Mouse (Mus musculus): Measurements from ENCODE around the gene Olfr374.

The Olfr374 gene

GRCm38 (mm10) chr8:72135446-72136301 is 28.8 kb downstream of the Olfr374 start:
- peak; percentile 35 to 47 for DNase-seq (ENCODE audit: low spot score in 2 of 2)

DNA sequence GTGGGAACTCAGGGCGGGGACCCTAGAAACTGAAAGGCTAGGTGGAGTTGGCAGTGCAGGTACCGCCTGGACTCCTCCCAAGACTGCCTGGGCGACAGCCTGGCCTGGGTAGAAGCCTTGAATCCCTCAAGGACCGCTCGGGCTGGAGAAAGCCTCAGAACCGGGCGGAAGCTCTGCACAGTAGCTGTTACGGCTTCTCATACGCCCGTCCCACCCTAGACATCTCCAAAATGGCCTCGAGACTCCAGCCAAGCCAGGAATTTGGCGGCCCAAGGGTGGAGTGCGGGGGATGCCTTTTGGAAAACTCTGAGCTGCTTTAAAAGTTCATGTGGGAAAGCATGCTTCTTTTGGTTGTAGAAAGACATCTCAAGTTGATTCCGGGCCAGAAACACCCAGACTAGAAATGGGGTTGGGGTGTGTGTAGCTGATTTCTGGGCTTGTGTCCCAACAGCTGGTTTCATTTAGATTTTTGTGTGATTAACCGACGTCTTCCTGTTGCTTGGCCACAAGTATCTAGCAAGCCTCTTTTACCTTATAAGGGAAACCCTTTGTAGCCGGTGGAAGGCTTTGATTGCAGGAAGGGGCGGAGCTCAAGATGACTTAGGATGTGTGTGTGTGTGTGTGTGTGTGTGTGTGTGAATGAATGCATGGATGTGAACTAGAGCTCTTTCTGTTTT is 29.6 kb downstream of the Olfr374 start:
- DNase-seq (ENCODE audit: low spot score in 2 of 2): peak; percentile 82 to 84

DNA sequence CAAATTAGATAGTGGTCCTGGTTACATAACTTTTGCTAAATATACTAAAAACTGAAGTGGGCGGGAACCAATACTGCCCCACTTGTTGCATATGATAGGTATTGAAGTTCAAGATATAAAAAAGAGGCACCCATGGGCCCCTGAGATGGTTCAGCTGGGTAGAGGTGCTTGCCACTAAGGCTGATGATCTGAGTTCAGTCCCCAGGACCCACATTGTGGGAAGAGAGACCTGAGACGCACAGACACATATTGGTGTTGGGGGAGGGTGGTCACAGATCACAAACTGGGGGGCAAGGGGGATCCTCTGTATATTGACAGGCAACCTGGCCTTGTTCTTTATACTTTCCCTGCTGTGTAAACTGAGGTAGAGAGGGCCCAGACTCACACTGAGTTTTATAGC is 30.6 kb downstream of the Olfr374 start:
- DNase-seq (ENCODE audit: low spot score in 2 of 2): no peak

DNA sequence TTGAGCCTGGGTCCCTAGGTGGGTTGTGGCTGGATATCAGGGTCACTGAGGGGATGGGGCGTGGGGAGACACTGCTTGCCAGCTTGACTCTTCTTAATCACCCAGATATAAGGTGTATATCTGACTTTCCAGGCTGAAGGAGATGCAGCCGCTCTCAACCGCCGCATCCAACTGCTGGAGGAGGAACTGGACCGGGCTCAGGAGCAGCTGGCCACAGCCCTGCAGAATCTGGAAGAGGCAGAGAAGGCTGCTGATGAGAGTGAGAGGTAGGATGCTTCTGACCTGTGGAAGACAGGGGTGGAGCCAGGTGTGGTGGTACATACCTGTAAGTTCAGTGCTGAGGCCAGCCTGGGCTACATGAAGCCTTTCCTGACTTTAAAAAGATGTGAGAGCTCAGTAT is 31.6 kb downstream of the Olfr374 start:
- no peak for DNase-seq (ENCODE audit: low spot score in 2 of 2)

GRCm38 (mm10) chr8:72143256-72143824 is 36.5 kb downstream of the Olfr374 start:
- DNase-seq (ENCODE audit: low spot score in 2 of 2): no peak

- DNase-seq (ENCODE audit: low spot score in 2 of 2): no peak
Measured at GRCm38 (mm10) chr8:72144345-72144975, 37.6 kb downstream of the Olfr374 start.

DNA sequence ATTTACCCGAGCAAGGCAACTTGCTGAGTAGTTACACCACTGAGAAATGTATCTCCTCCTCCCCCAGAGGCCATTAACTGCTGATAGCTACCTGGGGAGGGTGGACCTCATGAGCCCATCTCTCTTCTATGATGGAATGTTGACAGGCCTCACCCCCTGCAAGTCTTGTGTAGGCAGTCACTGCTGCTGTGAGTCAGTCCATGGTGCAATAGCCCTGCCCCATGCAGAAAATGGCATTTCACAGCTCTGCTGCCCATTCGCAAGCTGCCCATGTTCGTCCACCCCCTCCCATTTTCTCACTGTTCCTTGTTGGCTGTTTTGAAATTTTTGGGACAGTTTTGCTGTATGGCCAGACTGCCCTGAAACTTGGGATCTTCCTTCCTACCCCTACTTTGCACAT is 38.7 kb downstream of the Olfr374 start:
- no peak for DNase-seq (ENCODE audit: low spot score in 2 of 2)

- DNase-seq (ENCODE audit: low spot score in 2 of 2): no peak
Measured at GRCm38 (mm10) chr8:72146056-72146455, 39.2 kb downstream of the Olfr374 start.

DNA sequence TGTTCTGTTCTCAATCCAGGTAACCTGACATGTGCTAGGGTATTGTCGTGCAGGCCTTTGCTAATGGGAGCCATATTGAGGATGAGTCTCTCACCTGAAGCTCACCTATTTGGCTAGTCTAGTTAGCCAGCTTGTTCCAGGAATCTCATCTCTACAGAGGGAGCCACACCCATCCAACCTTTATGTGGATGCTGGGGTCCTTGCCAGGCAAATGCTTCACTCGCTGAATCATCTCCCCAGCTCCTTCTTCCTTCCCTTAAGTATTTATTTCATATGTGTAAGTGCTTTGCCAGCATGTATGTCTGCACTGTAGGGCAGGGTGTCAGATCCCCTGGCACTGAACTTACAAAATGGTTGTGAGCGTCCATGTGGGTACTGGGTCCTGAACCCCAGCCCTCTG is 39.7 kb downstream of the Olfr374 start:
- no peak for DNase-seq (ENCODE audit: low spot score in 2 of 2)

- DNase-seq (ENCODE audit: low spot score in 2 of 2): no peak
Measured at GRCm38 (mm10) chr8:72147266-72147665, 40.4 kb downstream of the Olfr374 start.

- DNase-seq (ENCODE audit: low spot score in 2 of 2): no peak
Measured at GRCm38 (mm10) chr8:72149056-72149455, 42.2 kb downstream of the Olfr374 start.

DNA sequence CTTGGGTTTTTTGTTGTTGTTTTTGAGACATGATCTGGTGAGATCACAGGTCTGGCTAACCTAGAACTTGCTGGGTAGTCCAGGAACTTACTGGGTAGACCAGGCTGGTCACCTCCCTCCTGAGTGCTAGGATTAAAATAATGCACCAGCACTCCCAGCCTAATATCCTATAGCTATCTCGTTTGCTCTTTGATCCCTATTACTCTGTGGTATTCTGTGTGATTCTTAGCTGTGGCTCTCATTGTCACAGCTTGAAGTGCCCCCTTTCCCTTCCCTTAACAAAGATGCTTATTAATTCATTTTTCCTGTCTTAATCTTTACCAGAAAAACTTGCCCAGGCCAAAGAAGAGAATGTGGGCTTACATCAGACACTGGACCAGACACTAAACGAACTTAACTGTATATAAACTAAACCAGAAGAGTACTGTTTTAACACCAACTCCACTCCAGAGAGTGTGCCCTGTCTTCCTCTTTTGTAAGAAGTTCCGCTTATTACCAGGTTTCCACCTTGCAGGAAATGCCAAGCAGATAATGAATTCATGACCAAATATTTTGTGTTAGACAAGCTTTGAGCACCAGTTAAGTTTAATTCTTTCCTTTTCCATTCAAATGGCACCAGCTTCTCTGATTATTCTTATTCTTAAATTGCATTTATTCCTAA is 44.7 kb downstream of the Olfr374 start:
- DNase-seq (ENCODE audit: low spot score in 2 of 2): no peak

- DNase-seq (ENCODE audit: low spot score in 2 of 2): no peak
Measured at GRCm38 (mm10) chr8:72153382-72153781, 46.5 kb downstream of the Olfr374 start.

GRCm38 (mm10) chr8:72158096-72158495 is 51.3 kb downstream of the Olfr374 start:
- no peak for DNase-seq (ENCODE audit: low spot score in 2 of 2)

DNA sequence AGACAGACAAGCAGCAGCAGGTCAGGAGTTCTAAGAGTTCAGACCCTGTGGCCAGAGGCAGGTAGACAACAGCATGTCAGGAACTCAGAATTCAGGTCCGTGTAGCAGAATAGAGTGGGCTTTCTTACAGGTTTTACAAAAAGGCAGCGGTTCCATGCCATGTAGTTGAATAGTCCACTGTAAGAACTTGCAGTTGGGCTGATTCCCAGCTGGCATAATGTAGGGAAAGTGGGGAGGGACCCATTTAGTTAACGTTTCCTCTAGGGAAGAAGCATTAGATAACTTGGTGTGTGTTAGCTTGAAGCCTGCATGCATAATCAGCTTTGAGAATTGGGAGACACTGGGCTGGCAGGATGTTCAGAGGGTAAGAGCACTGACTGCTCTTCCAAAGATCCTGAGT is 51.9 kb downstream of the Olfr374 start:
- DNase-seq (ENCODE audit: low spot score in 2 of 2): no peak

DNA sequence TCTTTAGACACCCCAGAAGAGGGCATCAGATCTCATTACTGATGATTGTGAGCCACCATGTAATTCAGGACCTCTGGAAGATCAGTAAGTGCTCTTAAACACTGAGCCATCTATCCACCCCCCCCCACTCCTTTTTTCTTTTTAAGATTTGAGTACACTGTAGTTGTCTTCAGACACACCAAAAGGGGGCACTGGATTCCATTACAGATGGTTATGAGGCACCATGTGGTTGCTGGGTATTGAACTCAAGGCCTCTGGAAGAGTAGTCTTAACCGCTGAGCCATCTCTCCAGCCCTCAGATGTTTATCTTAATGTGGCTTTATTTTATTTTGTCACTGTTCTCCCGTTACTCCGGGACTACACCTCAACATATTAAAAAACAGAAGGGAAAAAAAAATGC is 53.2 kb downstream of the Olfr374 start:
- DNase-seq (ENCODE audit: low spot score in 2 of 2): no peak

GRCm38 (mm10) chr8:72160707-72161697 is 54.2 kb downstream of the Olfr374 start, which contains the start of gene Rab8a:
TSS of gene Rab8a (plus strand) at chr8:72161200.
- DNase-seq (ENCODE audit: low spot score in 2 of 2): peak; percentile 100

DNA sequence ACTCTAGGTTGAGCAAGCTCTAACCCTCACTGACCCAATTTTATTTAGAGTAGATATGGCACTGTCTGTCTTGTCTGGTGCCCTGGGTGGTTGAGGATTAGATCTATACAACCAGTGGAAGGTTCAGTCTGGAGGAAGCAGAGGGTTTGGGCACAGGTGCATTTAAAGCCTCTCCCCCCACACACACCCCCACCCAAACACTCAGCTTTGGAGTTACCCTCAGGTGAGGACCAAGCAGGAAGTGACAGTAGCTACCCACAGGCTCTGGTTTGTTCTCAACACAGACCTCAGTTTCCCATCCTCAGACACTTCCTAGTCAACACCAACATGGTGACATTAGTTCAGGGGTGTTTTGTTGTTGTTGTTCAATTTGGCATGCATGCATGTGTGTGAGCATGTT is 56.0 kb downstream of the Olfr374 start:
- DNase-seq (ENCODE audit: low spot score in 2 of 2): peak; percentile 15 to 28
